ENCODE assay signal across 25 mouse cellular contexts in genomic region chr10:9055274-9055673, GRCm38 (mm10).
DNase-seq lines count a peak whose midpoint lies in the region; ATAC-seq and TF ChIP-seq lines count a peak whose summit lies in the region.
"Had no signal": no experiment of that assay in that cellular context is flagged by ENCODE, and none has a peak within 500 bp of the region (broad histone marks: within the 10 kb centered on the region; RNA-seq: fewer than 3 reads in every experiment).

No protein-coding gene starts in this region.

- H3K4me2 ChIP-seq in forebrain, embryonic 13.5 days = no peak overlapping the region
- no peak overlapping the region for H3K4me2 ChIP-seq in forebrain, embryonic 11.5 days (ENCODE audit: low read depth, low read length, severe bottlenecking)
- no peak overlapping the region for H3K4me2 ChIP-seq in limb, embryonic 14.5 days (replicated peaks; ENCODE audit: low read depth, low read length, severe bottlenecking)
- H3K4me2 ChIP-seq: embryonic facial prominence, embryonic 15.5 days; heart, embryonic 11.5 days; intestine, embryonic 15.5 days; limb, embryonic 13.5 days; liver, embryonic 13.5 days; neural tube, embryonic 12.5 days had no signal

- no peak for TF ChIP-seq POLR2A in limb, embryonic 14.5 days (IDR thresholded peaks at IDR 0.05; ENCODE audit: borderline replicate concordance, extremely low read depth, insufficient read depth, insufficient read length)

- no peak overlapping the region for H3K9ac ChIP-seq in forebrain, embryonic 13.5 days
- H3K9ac ChIP-seq in forebrain, embryonic 11.5 days (ENCODE audit: low read length) = no peak overlapping the region
- no peak overlapping the region for H3K9ac ChIP-seq in limb, embryonic 14.5 days (ENCODE audit: low read depth, low read length, severe bottlenecking)
- H3K9ac ChIP-seq: embryonic facial prominence, embryonic 15.5 days; intestine, embryonic 15.5 days; limb, embryonic 13.5 days; liver, embryonic 13.5 days; neural tube, embryonic 12.5 days had no signal

- ATAC-seq in forebrain, embryonic 13.5 days = peak; percentile 40; the same call in 1 of the 2 replicates
- no peak for ATAC-seq in forebrain, embryonic 11.5 days (replicated peaks; ENCODE audit: low FRiP score)
- ATAC-seq in limb, embryonic 14.5 days (ENCODE audit: low FRiP score, low read depth) = no peak
- ATAC-seq: activated CD4-positive, CD25-positive, alpha-beta regulatory T cell, adult 4 months; hindbrain, embryonic 16.5 days; intestine, embryonic 15.5 days had no signal

- H3K27me3 ChIP-seq in forebrain, embryonic 13.5 days = no peaks in the 10 kb centered on the region
- no peaks in the 10 kb centered on the region for H3K27me3 ChIP-seq in forebrain, embryonic 11.5 days (ENCODE audit: control insufficient read depth, insufficient read depth, low read length)
- H3K27me3 ChIP-seq in limb, embryonic 14.5 days (ENCODE audit: control insufficient read depth, insufficient read depth, low read length) = no peaks in the 10 kb centered on the region
- H3K27me3 ChIP-seq in limb, embryonic 10.5 days (ENCODE audit: low read depth, poor library complexity, severe bottlenecking) = no peaks in the 10 kb centered on the region
- H3K27me3 ChIP-seq: embryonic facial prominence, embryonic 15.5 days; intestine, embryonic 15.5 days; limb, embryonic 13.5 days; liver, embryonic 13.5 days; megakaryocyte, embryonic 14.5 days; neural tube, embryonic 12.5 days had no signal

- H3K4me1 ChIP-seq in forebrain, embryonic 13.5 days = 0 out of 2 replicates have a peak, but pooled peaks cover 3% of the 10 kb centered on the region
- H3K4me1 ChIP-seq in forebrain, embryonic 11.5 days (replicated peaks; ENCODE audit: control insufficient read depth, insufficient read depth, low read length) = no peaks in the 10 kb centered on the region
- H3K4me1 ChIP-seq in limb, embryonic 14.5 days (ENCODE audit: control insufficient read depth, insufficient read depth, low read length) = no peaks in the 10 kb centered on the region
- no peaks in the 10 kb centered on the region for H3K4me1 ChIP-seq in limb, embryonic 10.5 days
- H3K4me1 ChIP-seq: embryonic facial prominence, embryonic 15.5 days; hindbrain, embryonic 10.5 days; intestine, embryonic 15.5 days; liver, embryonic 13.5 days; megakaryocyte, embryonic 14.5 days; neural tube, embryonic 12.5 days had no signal

- H3K36me3 ChIP-seq in forebrain, embryonic 13.5 days (ENCODE audit: poor library complexity, severe bottlenecking) = no peaks in the 10 kb centered on the region
- H3K36me3 ChIP-seq in forebrain, embryonic 11.5 days (ENCODE audit: control insufficient read depth, insufficient read depth, low read length) = no peaks in the 10 kb centered on the region
- H3K36me3 ChIP-seq in limb, embryonic 14.5 days (ENCODE audit: control insufficient read depth, insufficient read depth, low read length) = no peaks in the 10 kb centered on the region
- no peaks in the 10 kb centered on the region for H3K36me3 ChIP-seq in limb, embryonic 10.5 days
- H3K36me3 ChIP-seq: embryonic facial prominence, embryonic 15.5 days; hindbrain, embryonic 10.5 days; intestine, embryonic 15.5 days; limb, embryonic 13.5 days; liver, embryonic 13.5 days; neural tube, embryonic 12.5 days had no signal

- H3K27ac ChIP-seq in forebrain, embryonic 13.5 days = no peak overlapping the region
- no peak overlapping the region for H3K27ac ChIP-seq in forebrain, embryonic 11.5 days (ENCODE audit: low read depth, low read length)
- H3K27ac ChIP-seq in limb, embryonic 14.5 days (replicated peaks; ENCODE audit: low read depth, low read length) = no peak overlapping the region
- H3K27ac ChIP-seq in limb, embryonic 10.5 days = no peak overlapping the region
- H3K27ac ChIP-seq: embryonic facial prominence, embryonic 15.5 days; hindbrain, embryonic 10.5 days; intestine, embryonic 15.5 days; layer of hippocampus, adult 2 months; limb, embryonic 13.5 days; liver, embryonic 13.5 days; neural tube, embryonic 12.5 days; stomach, postnatal 0 days had no signal

- H3K4me3 ChIP-seq in forebrain, embryonic 13.5 days = no peak overlapping the region
- no peak overlapping the region for H3K4me3 ChIP-seq in forebrain, embryonic 11.5 days (ENCODE audit: low read depth, low read length)
- H3K4me3 ChIP-seq in limb, embryonic 14.5 days (replicated peaks; ENCODE audit: low read length) = no peak overlapping the region
- H3K4me3 ChIP-seq in limb, embryonic 10.5 days = no peak overlapping the region
- H3K4me3 ChIP-seq: embryonic facial prominence, embryonic 15.5 days; hindbrain, embryonic 10.5 days; intestine, embryonic 15.5 days; layer of hippocampus, adult 2 months; limb, embryonic 13.5 days; liver, embryonic 13.5 days; megakaryocyte, embryonic 14.5 days; neural tube, embryonic 12.5 days had no signal

- H3K9me3 ChIP-seq in forebrain, embryonic 13.5 days (replicated peaks) = no peaks in the 10 kb centered on the region
- no peaks in the 10 kb centered on the region for H3K9me3 ChIP-seq in forebrain, embryonic 11.5 days (ENCODE audit: control insufficient read depth, low read length)
- H3K9me3 ChIP-seq in limb, embryonic 14.5 days (ENCODE audit: control insufficient read depth, low read length) = no peaks in the 10 kb centered on the region
- no peaks in the 10 kb centered on the region for H3K9me3 ChIP-seq in limb, embryonic 10.5 days (replicated peaks)
- H3K9me3 ChIP-seq: embryonic facial prominence, embryonic 15.5 days; hindbrain, embryonic 10.5 days; intestine, embryonic 15.5 days; limb, embryonic 13.5 days; liver, embryonic 13.5 days; megakaryocyte, embryonic 14.5 days; neural tube, embryonic 12.5 days had no signal

- 56% methylated on average over 3 of the region's 3 CpGs for WGBS in forebrain, embryonic 13.5 days
- 67% methylated on average over 3 of the region's 3 CpGs for WGBS in forebrain, embryonic 11.5 days
- 65% methylated on average over 3 of the region's 3 CpGs for WGBS in limb, embryonic 14.5 days
- 84% methylated on average over 3 of the region's 3 CpGs for WGBS in limb, embryonic 10.5 days

- DNase-seq in adrenal gland, adult 2 months = peak; percentile 13
- DNase-seq in adrenal gland, postnatal 4 days (ENCODE audit: low spot score in 2 of 2) = no peak
- no peak for DNase-seq in forebrain, embryonic 11.5 days (ENCODE audit: low spot score)
- peak; percentile 9 for DNase-seq in limb, embryonic 14.5 days (ENCODE audit: low spot score)
- DNase-seq in limb, embryonic 10.5 days (ENCODE audit: low spot score) = no peak
- DNase-seq in retina, postnatal 1 day = peak; percentile 40
- no peak for DNase-seq in retina, embryonic 14.5 days (ENCODE audit: low spot score)
- DNase-seq: cerebellum, adult 18-20 months; gastrocnemius, postnatal 10 days; kidney, adult 9 months; liver, embryonic 13.5 days; lung, adult 2 months; lung, postnatal 36 days had no signal

Comparison
In these comparisons a context has a peak if more than half of its experiments do, and no peak if none do; other contexts are left out.
1. DNase-seq: peak in adrenal gland, adult 2 months (single experiment), limb, embryonic 14.5 days (single experiment) and retina, postnatal 1 day (single experiment); none in adrenal gland, postnatal 4 days (0 of 2), forebrain, embryonic 11.5 days (single experiment), limb, embryonic 10.5 days (single experiment) and retina, embryonic 14.5 days (single experiment).